Mouse (Mus musculus) embryonic facial prominence, embryonic 13.5 days (tissue): ENCODE results near the gene Shank1. TPM values are rescaled to one million over a fixed set of nuclear protein-coding genes. Genes with fewer than 3 reads are reported as not detected.

Experiments used
- ATAC-seq: fragments of 200-750 bp; cut with Nextera tagmentation; 2 replicates; pipeline ENCODE4 v1.8.0; 2017; ENCODE audit warnings: low read depth; ENCODE audit not compliant: insufficient number of reproducible peaks, insufficient read depth, low FRiP score, low TSS enrichment
- H3K27ac ChIP-seq: fragments of 300-500 bp; sonication (generic); 2 replicates; pipeline ENCODE4 v1.5.1; 2015; ENCODE audit warnings: moderate library complexity, mild to moderate bottlenecking, inconsistent platforms
- H3K27me3 ChIP-seq: fragments of 300-500 bp; sonication (generic); 2 replicates; pipeline ENCODE4 v1.6.1; 2015; ENCODE audit warnings: mild to moderate bottlenecking, inconsistent platforms
- H3K36me3 ChIP-seq: fragments of 300-500 bp; sonication (generic); 2 replicates; pipeline ENCODE4 v1.6.1; 2015; ENCODE audit warnings: mild to moderate bottlenecking, inconsistent platforms
- H3K4me1 ChIP-seq: fragments of 300-500 bp; sonication (generic); 2 replicates; pipeline ENCODE4 v1.6.1; 2015; ENCODE audit warnings: inconsistent platforms
- H3K4me2 ChIP-seq: fragments of 300-500 bp; sonication (generic); 2 replicates; pipeline ENCODE4 v1.6.1; 2015; ENCODE audit warnings: moderate library complexity, mild to moderate bottlenecking, inconsistent platforms
- H3K4me3 ChIP-seq: fragments of 300-500 bp; sonication (generic); 2 replicates; pipeline ENCODE4 v1.5.1; 2015; ENCODE audit warnings: mild to moderate bottlenecking, inconsistent platforms
- H3K9ac ChIP-seq: fragments of 300-500 bp; sonication (generic); 2 replicates; pipeline ENCODE4 v1.6.1; 2015; ENCODE audit warnings: mild to moderate bottlenecking, inconsistent platforms
- H3K9me3 ChIP-seq: fragments of 300-500 bp; sonication (generic); 2 replicates; pipeline ENCODE4 v1.6.1; 2016; ENCODE audit warnings: inconsistent platforms
- WGBS: fragments of 180-500 bp; shearing (Covaris S2); methylation state at CpG from one replicate; pipeline ENCODE4 v1.1.7; 2015; ENCODE audit warnings: mixed read lengths; 5-methylcytosine and 5-hydroxymethylcytosine counted together
- polyA plus RNA-seq: library from polyadenylated mRNA; unstranded; fragments of >200 nt; fragmentation: Nextera tagmentation; extraction: Ambion mirVana; gene quantifications from 2 replicates; pipeline ENCODE4 v1.2.1, GENCODE M21; 2015

Shank1 gene
- polyA plus RNA-seq, 1 experiment from 2014 or later = 5.5 TPM

- no peak for ATAC-seq
- Histone ChIP-seq H3K4me2 (no peak overlapping the region), H3K27me3 (peaks cover 25% of the 10 kb centered on the region), H3K36me3 (peaks cover 30% of the 10 kb centered on the region), H3K4me3 (no peak overlapping the region), H3K4me1 (no peaks in the 10 kb centered on the region), H3K9ac (no peak overlapping the region), H3K27ac (no peak overlapping the region), H3K9me3 (no peaks in the 10 kb centered on the region)
- WGBS = 80% methylated on average over 1 of the region's 1 CpGs
These were observed 12.2 kb downstream of the Shank1 start for GRCm38 (mm10) chr7:44322290-44322689.

GRCm38 (mm10) chr7:44326614-44327013 is 16.6 kb downstream of the Shank1 start:
- ATAC-seq = no peak
- Histone ChIP-seq H3K27ac (no peak overlapping the region), H3K36me3 (peaks cover 22% of the 10 kb centered on the region; the same call in 1 of the 2 replicates), H3K9ac (no peak overlapping the region), H3K27me3 (peaks cover 39% of the 10 kb centered on the region), H3K4me2 (no peak overlapping the region), H3K4me1 (no peaks in the 10 kb centered on the region), H3K9me3 (no peaks in the 10 kb centered on the region), H3K4me3 (no peak overlapping the region)
- WGBS = 58% methylated on average over 6 of the region's 6 CpGs

GRCm38 (mm10) chr7:44332336-44332735 is 22.3 kb downstream of the Shank1 start:
- ATAC-seq = no peak
- Histone ChIP-seq H3K4me2 (no peak overlapping the region), H3K4me1 (peaks cover 15% of the 10 kb centered on the region), H3K4me3 (no peak overlapping the region), H3K9ac (no peak overlapping the region), H3K9me3 (no peaks in the 10 kb centered on the region), H3K27ac (no peak overlapping the region), H3K36me3 (no peaks in the 10 kb centered on the region; the same call in 1 of the 2 replicates), H3K27me3 (peaks cover 63% of the 10 kb centered on the region)
- WGBS = 62% methylated on average over 3 of the region's 3 CpGs

- H3K9me3 ChIP-seq = no peaks in the 10 kb centered on the region
- no peak overlapping the region for H3K9ac ChIP-seq
- H3K4me1 ChIP-seq = peaks cover 15% of the 10 kb centered on the region
- WGBS = 70% methylated on average over 14 of the region's 14 CpGs
- no peak overlapping the region for H3K27ac ChIP-seq
- H3K4me3 ChIP-seq = no peak overlapping the region
- H3K36me3 ChIP-seq = no peaks in the 10 kb centered on the region; the same call in 1 of the 2 replicates
- no peak for ATAC-seq
- no peak overlapping the region for H3K4me2 ChIP-seq
- peaks cover 72% of the 10 kb centered on the region for H3K27me3 ChIP-seq
These were observed 24.1 kb downstream of the Shank1 start for GRCm38 (mm10) chr7:44334139-44334538.

GRCm38 (mm10) chr7:44335031-44335878 is 25.2 kb downstream of the Shank1 start:
- Histone ChIP-seq H3K4me3 (peak overlapping the region; percentile 50), H3K27me3 (peaks cover 83% of the 10 kb centered on the region), H3K4me2 (peak overlapping the region; percentile 87), H3K36me3 (no peaks in the 10 kb centered on the region; the same call in 1 of the 2 replicates), H3K4me1 (peaks cover 15% of the 10 kb centered on the region), H3K27ac (no peak overlapping the region), H3K9me3 (no peaks in the 10 kb centered on the region), H3K9ac (no peak overlapping the region)
- 6% methylated on average over 21 of the region's 40 CpGs for WGBS
- ATAC-seq = no peak

- WGBS = 3% methylated on average over 42 of the region's 54 CpGs
- no peak overlapping the region for H3K27ac ChIP-seq
- peak overlapping the region; percentile 50 for H3K4me3 ChIP-seq
- H3K9me3 ChIP-seq = no peaks in the 10 kb centered on the region
- ATAC-seq = no peak
- peak overlapping the region; percentile 87 for H3K4me2 ChIP-seq
- H3K36me3 ChIP-seq = no peaks in the 10 kb centered on the region; the same call in 1 of the 2 replicates
- peaks cover 90% of the 10 kb centered on the region for H3K27me3 ChIP-seq
- peaks cover 15% of the 10 kb centered on the region for H3K4me1 ChIP-seq
- no peak overlapping the region for H3K9ac ChIP-seq
These were observed 26.3 kb downstream of the Shank1 start for GRCm38 (mm10) chr7:44336046-44337021.

GRCm38 (mm10) chr7:44337121-44337849 is 27.2 kb downstream of the Shank1 start:
- H3K9me3 ChIP-seq = no peaks in the 10 kb centered on the region
- H3K4me2 ChIP-seq = peak overlapping the region; percentile 3; the same call in 1 of the 2 replicates
- no peaks in the 10 kb centered on the region; the same call in 1 of the 2 replicates for H3K36me3 ChIP-seq
- 0 out of 2 replicates have a peak overlapping the region, but pooled peaks have one; percentile 50 for H3K4me3 ChIP-seq
- H3K27ac ChIP-seq = no peak overlapping the region
- peaks cover 15% of the 10 kb centered on the region for H3K4me1 ChIP-seq
- no peak for ATAC-seq
- 4% methylated on average over 32 of the region's 32 CpGs for WGBS
- H3K27me3 ChIP-seq = peaks cover 94% of the 10 kb centered on the region
- no peak overlapping the region for H3K9ac ChIP-seq

- Histone ChIP-seq H3K9ac (no peak overlapping the region), H3K36me3 (no peaks in the 10 kb centered on the region), H3K4me2 (no peak overlapping the region), H3K27me3 (peaks cover 89% of the 10 kb centered on the region), H3K9me3 (no peaks in the 10 kb centered on the region), H3K4me1 (peaks cover 14% of the 10 kb centered on the region), H3K4me3 (no peak overlapping the region), H3K27ac (no peak overlapping the region)
- 69% methylated on average over 6 of the region's 6 CpGs for WGBS
- no peak for ATAC-seq
These were observed 30.2 kb downstream of the Shank1 start for GRCm38 (mm10) chr7:44340226-44340625.

GRCm38 (mm10) chr7:44341119-44341518 is 31.1 kb downstream of the Shank1 start:
- peaks cover 7% of the 10 kb centered on the region for H3K4me1 ChIP-seq
- H3K9ac ChIP-seq = no peak overlapping the region
- no peaks in the 10 kb centered on the region for H3K9me3 ChIP-seq
- H3K27me3 ChIP-seq = peaks cover 87% of the 10 kb centered on the region
- peaks cover 8% of the 10 kb centered on the region for H3K36me3 ChIP-seq
- ATAC-seq = no peak
- no peak overlapping the region for H3K27ac ChIP-seq
- 87% methylated on average over 10 of the region's 10 CpGs for WGBS
- no peak overlapping the region for H3K4me2 ChIP-seq
- no peak overlapping the region for H3K4me3 ChIP-seq

GRCm38 (mm10) chr7:44341714-44342113 is 31.7 kb downstream of the Shank1 start:
- peaks cover 84% of the 10 kb centered on the region for H3K27me3 ChIP-seq
- no peak overlapping the region for H3K27ac ChIP-seq
- no peak overlapping the region for H3K4me3 ChIP-seq
- H3K9ac ChIP-seq = no peak overlapping the region
- H3K4me2 ChIP-seq = no peak overlapping the region
- H3K36me3 ChIP-seq = peaks cover 10% of the 10 kb centered on the region
- no peak for ATAC-seq
- no peaks in the 10 kb centered on the region for H3K9me3 ChIP-seq
- 57% methylated on average over 5 of the region's 5 CpGs for WGBS
- 0 out of 2 replicates have a peak, but pooled peaks cover 1% of the 10 kb centered on the region for H3K4me1 ChIP-seq
